17 mouse cellular contexts compared by ENCODE assay signal in genomic region chr1:180171883-180172282, GRCm38 (mm10). TPM values are rescaled to one million over a fixed set of nuclear protein-coding genes. Genes with fewer than 3 reads are reported as not detected.
DNase-seq lines count a peak whose midpoint lies in the region; ATAC-seq lines count a peak whose summit lies in the region.
"Had no signal": no experiment of that assay in that cellular context is flagged by ENCODE, and none has a peak within 500 bp of the region (broad histone marks: within the 10 kb centered on the region; RNA-seq: fewer than 3 reads in every experiment).

No protein-coding gene starts in this region.

- H3K9ac ChIP-seq in heart, embryonic 11.5 days (ENCODE audit: low read depth, low read length) = no peak overlapping the region
- H3K9ac ChIP-seq: forebrain, embryonic 12.5 days; hindbrain, embryonic 13.5 days; intestine, embryonic 15.5 days; kidney, embryonic 15.5 days; liver, embryonic 13.5 days; midbrain, embryonic 15.5 days had no signal

- no peak overlapping the region for H3K4me2 ChIP-seq in heart, embryonic 11.5 days
- H3K4me2 ChIP-seq: forebrain, embryonic 12.5 days; hindbrain, embryonic 13.5 days; intestine, embryonic 15.5 days; kidney, embryonic 15.5 days; liver, embryonic 13.5 days; midbrain, embryonic 15.5 days had no signal

- 72% methylated on average over 2 of the region's 2 CpGs for WGBS in heart, embryonic 11.5 days (ENCODE audit: insufficient replicate concordance)

- intact Hi-C loops in left cerebral cortex, postnatal 4 days (cut with DNase I) = loop anchor here (10.0 kb wide), 1 partner anchor 593 kb away; no protein-coding TSS in a partner anchor

- H3K4me1 ChIP-seq in heart, embryonic 11.5 days (ENCODE audit: control insufficient read depth, insufficient read depth, low read length) = no peaks in the 10 kb centered on the region
- H3K4me1 ChIP-seq in brown adipose tissue, adult 24 weeks (ENCODE audit: control insufficient read depth, insufficient read depth, insufficient read length, low read length) = peaks cover 10% of the 10 kb centered on the region
- H3K4me1 ChIP-seq: forebrain, embryonic 12.5 days; hindbrain, embryonic 13.5 days; midbrain, embryonic 15.5 days had no signal

- no peaks in the 10 kb centered on the region for H3K9me3 ChIP-seq in heart, embryonic 11.5 days (replicated peaks; ENCODE audit: control insufficient read depth, low read length)
- H3K9me3 ChIP-seq: forebrain, embryonic 12.5 days; hindbrain, embryonic 13.5 days; intestine, embryonic 15.5 days; kidney, embryonic 15.5 days; limb, embryonic 10.5 days; liver, embryonic 13.5 days; midbrain, embryonic 15.5 days had no signal

- no peak overlapping the region for H3K27ac ChIP-seq in heart, embryonic 11.5 days (ENCODE audit: low read depth, low read length)
- H3K27ac ChIP-seq in brown adipose tissue, adult 24 weeks (replicated peaks; ENCODE audit: low read depth, low read length) = peak overlapping the region; percentile 92
- H3K27ac ChIP-seq: forebrain, embryonic 12.5 days; hindbrain, embryonic 13.5 days; intestine, embryonic 15.5 days; kidney, embryonic 15.5 days; limb, embryonic 10.5 days; liver, embryonic 13.5 days; midbrain, embryonic 15.5 days had no signal

- H3K36me3 ChIP-seq in heart, embryonic 11.5 days (ENCODE audit: control insufficient read depth, insufficient read depth, low read length) = no peaks in the 10 kb centered on the region
- H3K36me3 ChIP-seq: forebrain, embryonic 12.5 days; intestine, embryonic 15.5 days; kidney, embryonic 15.5 days; limb, embryonic 10.5 days; midbrain, embryonic 15.5 days had no signal

- no peaks in the 10 kb centered on the region for H3K27me3 ChIP-seq in heart, embryonic 11.5 days (ENCODE audit: control insufficient read depth, insufficient read depth, low read length)
- H3K27me3 ChIP-seq: forebrain, embryonic 12.5 days; hindbrain, embryonic 13.5 days; intestine, embryonic 15.5 days; kidney, embryonic 15.5 days; liver, embryonic 13.5 days; midbrain, embryonic 15.5 days had no signal

- DNase-seq in heart, adult 11 months = peak; percentile 98
- peak; percentile 59 for DNase-seq in left cerebral cortex, postnatal 4 days
- no peak for DNase-seq in left cerebral cortex, adult 18-20 months (ENCODE audit: low spot score in 2 of 2)
- no peak for DNase-seq in ovary, adult 18-20 months (ENCODE audit: low spot score)
- DNase-seq: cerebellum, postnatal 25 days; liver, embryonic 13.5 days; right cerebral cortex, postnatal 14 days; thymus, postnatal 14 days had no signal

- ATAC-seq in heart, embryonic 11.5 days (replicated peaks; ENCODE audit: insufficient number of reproducible peaks, low FRiP score, low TSS enrichment) = no peak
- ATAC-seq in CD4-positive, CD25-positive, alpha-beta regulatory T cell, adult 4 months = no peak
- ATAC-seq: intestine, embryonic 15.5 days; midbrain, embryonic 15.5 days had no signal

- H3K4me3 ChIP-seq in heart, embryonic 11.5 days (ENCODE audit: low read depth, low read length) = no peak overlapping the region
- no peak overlapping the region for H3K4me3 ChIP-seq in brown adipose tissue, adult 24 weeks (ENCODE audit: insufficient read depth, low read depth, low read length)
- H3K4me3 ChIP-seq: forebrain, embryonic 12.5 days; hindbrain, embryonic 13.5 days; intestine, embryonic 15.5 days; kidney, embryonic 15.5 days; limb, embryonic 10.5 days; liver, embryonic 13.5 days; midbrain, embryonic 15.5 days had no signal

RNA-seq across cellular contexts. Expression of gene Coq8a, which starts 27.5 kb away (rescaled TPM):
- 8.6 and 10.8 TPM in 2 replicates for polyA plus RNA-seq in heart, embryonic 11.5 days (2014; fragmentation: Nextera tagmentation; extraction: Ambion mirVana)
- total RNA-seq in left cerebral cortex, postnatal 4 days (2021) = 1 to 10 TPM; 6.1 to 7.1 TPM
- total RNA-seq in left cerebral cortex, adult 18-20 months (2021) = 10 to 100 TPM; 54.1 to 54.2 TPM
- polyA plus RNA-seq in brown adipose tissue, adult 24 weeks (2012; ENCODE audit: insufficient read depth, insufficient read length, missing spikeins) = 1,169 and 1,640 TPM in 2 replicates
- polyA plus RNA-seq in CD4-positive, CD25-positive, alpha-beta regulatory T cell, adult 4 months (2017; shearing (Covaris generic)) = 10 to 100 TPM; 46.1 to 67.9 TPM

Comparison
In these comparisons a context has a peak if more than half of its experiments do, and no peak if none do; other contexts are left out.
1. DNase-seq: peak in heart, adult 11 months (single experiment) and left cerebral cortex, postnatal 4 days (single experiment); none in left cerebral cortex, adult 18-20 months (0 of 2) and ovary, adult 18-20 months (single experiment).
2. RNA of gene Coq8a, which starts 27.5 kb away (polyA plus RNA-seq): 1,169 to 1,640 TPM in brown adipose tissue, adult 24 weeks; 46.1 to 67.9 TPM in CD4-positive, CD25-positive, alpha-beta regulatory T cell, adult 4 months and 8.6 to 10.8 TPM in heart, embryonic 11.5 days; every median in the first group is over 10 times any median in the second.